Mouse (Mus musculus) CH12.LX (cell line): ENCODE results near the gene Cyp2j9. TPM values are rescaled to one million over a fixed set of nuclear protein-coding genes. Genes with fewer than 3 reads are reported as not detected.

Experiments
- DNase-seq: peaks from one replicate; pipeline ENCODE4 v3.0.0-alpha.2; 2013; ENCODE audit errors: extremely low read depth
- H3K27ac ChIP-seq: 2 replicates; pipeline ENCODE4 v1.5.1; 2012; ENCODE audit warnings: low read depth, mild to moderate bottlenecking, control low read depth, moderate library complexity; ENCODE audit not compliant: insufficient read depth
- H3K27me3 ChIP-seq: replicated peaks from 2 replicates; pipeline ENCODE3; 2012; ENCODE audit warnings: inconsistent platforms
- H3K36me3 ChIP-seq, 2 experiments: replicated peaks in 1 of 2; 2 replicates each; pipeline versions ENCODE3 to v1.6.1; 2012; ENCODE audit warnings: inconsistent platforms in 1 of 2, low read length in 1 of 2, mild to moderate bottlenecking in 1 of 2, mixed read lengths in 1 of 2, moderate library complexity in 1 of 2; ENCODE audit not compliant: control insufficient read depth in 1 of 2, insufficient read depth in 1 of 2
- H3K4me1 ChIP-seq, 2 experiments: 2 replicates each; pipeline ENCODE4 v1.6.1; 2012; ENCODE audit warnings: inconsistent platforms in 1 of 2, moderate library complexity in 1 of 2; ENCODE audit not compliant: insufficient read depth in 2 of 2, control insufficient read depth in 1 of 2
- H3K4me2 ChIP-seq: 2 replicates; pipeline ENCODE4 v1.6.1; 2012; ENCODE audit warnings: low read depth, mild to moderate bottlenecking, control low read depth; ENCODE audit not compliant: poor library complexity, insufficient read depth, severe bottlenecking
- H3K4me3 ChIP-seq, 3 experiments: fragments of 150-350 bp in 1 of 3; sonication (generic) in 1 of 3; replicated peaks in 1 of 3; 2 replicates each; pipeline versions ENCODE3 to v1.5.1; 2011 to 2012; ENCODE audit warnings: low read depth in 2 of 3, low read length in 2 of 3, mild to moderate bottlenecking in 2 of 3, moderate library complexity in 2 of 3, control low read depth in 1 of 3, improper control_type of control experiment in 1 of 3, inconsistent platforms in 1 of 3, mixed read lengths in 1 of 3; ENCODE audit not compliant: poor library complexity in 1 of 3
- H3K79me2 ChIP-seq: replicated peaks from 2 replicates; pipeline ENCODE4 v1.6.1; 2012; ENCODE audit warnings: mild to moderate bottlenecking, moderate library complexity; ENCODE audit not compliant: control insufficient read depth, poor library complexity, insufficient read depth, severe bottlenecking; ENCODE audit errors: extremely low read depth
- H3K9ac ChIP-seq: 2 replicates; pipeline ENCODE4 v1.6.1; 2012; ENCODE audit warnings: low read depth, mild to moderate bottlenecking, control low read depth, moderate library complexity; ENCODE audit not compliant: insufficient read depth
- H3K9me3 ChIP-seq: replicated peaks from 2 replicates; pipeline ENCODE3; 2012; ENCODE audit warnings: low read length, inconsistent platforms, mixed read lengths
- BHLHE40 ChIP-seq: IDR thresholded peaks from 2 replicates; pipeline ENCODE4 v1.6.1; 2011; ENCODE audit warnings: mild to moderate bottlenecking, low read depth, low read length, improper control_type of control experiment
- CTCF ChIP-seq, 2 experiments: IDR thresholded peaks in 1 of 2; conservative IDR thresholded peaks in 1 of 2; 2 replicates each; pipeline ENCODE4 v1.5.1; 2011 to 2012; ENCODE audit warnings: low read depth in 2 of 2, low read length in 2 of 2, improper control_type of control experiment in 1 of 2, inconsistent platforms in 1 of 2, mild to moderate bottlenecking in 1 of 2, moderate library complexity in 1 of 2
- EP300 ChIP-seq: IDR thresholded peaks from 2 replicates; pipeline ENCODE4 v1.6.1; 2011; ENCODE audit warnings: low read length, improper control_type of control experiment
- ETS1 ChIP-seq: conservative IDR thresholded peaks from 2 replicates; pipeline ENCODE4 v1.6.1; 2012; ENCODE audit warnings: low read depth, mild to moderate bottlenecking, inconsistent platforms, low read length, improper control_type of control experiment, moderate library complexity
- GABPA ChIP-seq: IDR thresholded peaks from 2 replicates; pipeline ENCODE4 v1.6.1; 2012; ENCODE audit warnings: low read depth, low read length, improper control_type of control experiment, inconsistent platforms; ENCODE audit not compliant: insufficient replicate concordance
- IRF4 ChIP-seq: IDR thresholded peaks from 2 replicates; pipeline ENCODE4 v1.6.1; 2014; ENCODE audit warnings: low read depth, mild to moderate bottlenecking, inconsistent platforms, low read length, improper control_type of control experiment
- JUN ChIP-seq: IDR thresholded peaks from 2 replicates; pipeline ENCODE4 v1.6.1; 2011; ENCODE audit warnings: low read depth, mild to moderate bottlenecking, low read length, improper control_type of control experiment, moderate library complexity; ENCODE audit not compliant: insufficient read depth
- KAT2A ChIP-seq: IDR thresholded peaks from 2 replicates; pipeline ENCODE4 v1.6.1; 2012; ENCODE audit warnings: low read length, improper control_type of control experiment, inconsistent platforms; ENCODE audit not compliant: insufficient replicate concordance
- MAFK ChIP-seq: IDR thresholded peaks from 2 replicates; pipeline ENCODE4 v1.6.1; 2011; ENCODE audit warnings: low read length, improper control_type of control experiment; ENCODE audit not compliant: insufficient replicate concordance
- MAZ ChIP-seq: IDR thresholded peaks from 2 replicates; pipeline ENCODE4 v1.6.1; 2012; ENCODE audit warnings: low read depth, mild to moderate bottlenecking, inconsistent platforms, low read length, improper control_type of control experiment, moderate library complexity
- MYC ChIP-seq: IDR thresholded peaks from 2 replicates; pipeline ENCODE4 v1.6.1; 2011; ENCODE audit warnings: low read depth, mild to moderate bottlenecking, improper control_type of control experiment, low read length
- NRF1 ChIP-seq: IDR thresholded peaks from 2 replicates; pipeline ENCODE4 v1.6.1; 2014; ENCODE audit warnings: low read depth, mild to moderate bottlenecking, inconsistent platforms, low read length, improper control_type of control experiment, moderate library complexity
- POLR2A ChIP-seq: IDR thresholded peaks from 2 replicates; pipeline ENCODE4 v1.6.1; 2011; ENCODE audit warnings: low read depth, mild to moderate bottlenecking, improper control_type of control experiment, low read length
- POLR2AphosphoS2 ChIP-seq: IDR thresholded peaks from 2 replicates; pipeline ENCODE4 v1.6.1; 2011; ENCODE audit warnings: low read depth, low read length, improper control_type of control experiment
- RCOR1 ChIP-seq: conservative IDR thresholded peaks from 2 replicates; pipeline ENCODE4 v1.6.1; 2012; ENCODE audit warnings: low read depth, mild to moderate bottlenecking, inconsistent platforms, low read length, improper control_type of control experiment
- SIN3A ChIP-seq: IDR thresholded peaks from 2 replicates; pipeline ENCODE4 v1.6.1; 2012; ENCODE audit warnings: low read length, improper control_type of control experiment, inconsistent platforms
- SMC3 ChIP-seq: IDR thresholded peaks from 2 replicates; pipeline ENCODE4 v1.6.1; 2011; ENCODE audit warnings: low read depth, low read length, improper control_type of control experiment
- TCF12 ChIP-seq: IDR thresholded peaks from 2 replicates; pipeline ENCODE4 v1.6.1; 2014; ENCODE audit warnings: low read depth, mild to moderate bottlenecking, inconsistent platforms, low read length, improper control_type of control experiment
- USF2 ChIP-seq: conservative IDR thresholded peaks from 2 replicates; pipeline ENCODE4 v1.6.1; 2011; ENCODE audit warnings: low read depth, low read length, improper control_type of control experiment
- ZKSCAN1 ChIP-seq: IDR thresholded peaks from 2 replicates; pipeline ENCODE4 v1.6.1; 2012; ENCODE audit warnings: low read depth, inconsistent platforms, low read length, improper control_type of control experiment, borderline replicate concordance
- ZNF384 ChIP-seq: IDR thresholded peaks from 2 replicates; pipeline ENCODE4 v1.6.1; 2012; ENCODE audit warnings: low read depth, low read length, improper control_type of control experiment, inconsistent platforms
- dilution Hi-C: fragments of 300-500 bp; cut with MboI; formaldehyde crosslinking; loops from 2 replicates; pipeline ENCODE4 v1.14.3; 2020; ENCODE audit warnings: low sequenced_read_pairs; ENCODE audit not compliant: extremely low pct_unique_long_range_greater_than_20kb, extremely low pct_ligation_motif_present
- in situ Hi-C: fragments of 300-500 bp; cut with MboI; formaldehyde crosslinking; loops from 3 replicates; pipeline ENCODE4 v1.14.3; 2019; ENCODE audit warnings: low sequenced_read_pairs, low pct_ligation_motif_present, low pct_unique_long_range_greater_than_20kb, mixed read lengths
- polyA plus RNA-seq: library from polyadenylated mRNA; unstranded; fragments of >175 nt; gene quantifications from 2 replicates; pipeline ENCODE4 v1.2.1, GENCODE M21; 2012; ENCODE audit warnings: low read depth; ENCODE audit not compliant: insufficient read length
- total RNA-seq, 2 experiments: library from RNA; depleted of rRNA; stranded (reverse); fragments of 300-350 nt in 1 of 2; fragments of >200 nt in 1 of 2; gene quantifications; 2 replicates each; pipeline ENCODE4 v1.2.3; 2012 to 2014

The Cyp2j9 gene
- total and polyA plus RNA-seq, 3 experiments, result not detected

GRCm38 (mm10) chr4:96551619-96552018 is 39.8 kb downstream of the Cyp2j9 start:
- H3K27ac ChIP-seq, result no peak overlapping the region
- TF ChIP-seq MYC, result no peak
- H3K4me1 ChIP-seq, result no peaks in the 10 kb centered on the region
- no peaks in the 10 kb centered on the region for H3K36me3 ChIP-seq
- no peak overlapping the region for H3K4me2 ChIP-seq
- dilution Hi-C loops, result no loop called here
- H3K4me3 ChIP-seq, result no peak overlapping the region
- no peak for DNase-seq
- H3K9ac ChIP-seq, result no peak overlapping the region
- no peaks in the 10 kb centered on the region for H3K79me2 ChIP-seq
- H3K27me3 ChIP-seq, result no peaks in the 10 kb centered on the region
- H3K9me3 ChIP-seq, result peaks cover 34% of the 10 kb centered on the region
- in situ Hi-C loops, result no loop called here

DNA sequence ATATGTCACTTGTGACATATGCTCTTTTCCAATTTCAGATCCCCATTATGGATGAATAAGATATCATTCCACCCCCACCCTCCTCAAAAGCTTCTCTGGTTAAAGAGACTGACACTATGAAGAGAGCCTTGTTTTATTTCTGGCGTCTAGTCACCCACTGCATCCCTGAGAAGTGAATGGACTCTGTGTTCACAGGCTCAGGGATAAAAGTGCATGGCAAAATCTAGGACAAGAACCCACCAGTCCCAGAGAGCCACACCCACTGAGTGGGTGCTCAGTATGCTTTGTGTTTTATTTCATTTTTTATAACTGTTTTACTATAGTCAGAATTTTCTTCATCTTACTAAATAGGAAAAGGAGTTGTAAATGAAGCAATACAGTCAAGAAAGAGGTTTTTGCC is 45.4 kb downstream of the Cyp2j9 start:
- Histone ChIP-seq H3K79me2 (no peaks in the 10 kb centered on the region), H3K27ac (no peak overlapping the region), H3K9me3 (peaks cover 21% of the 10 kb centered on the region), H3K4me2 (no peak overlapping the region), H3K9ac (no peak overlapping the region), H3K27me3 (no peaks in the 10 kb centered on the region), H3K4me3 (no peak overlapping the region), H3K36me3 (no peaks in the 10 kb centered on the region), H3K4me1 (no peaks in the 10 kb centered on the region)
- dilution Hi-C loops (no loop called here), in situ Hi-C loops (no loop called here)
- TF ChIP-seq RCOR1, result no peak
- TF ChIP-seq EP300, result no peak
- TF ChIP-seq BHLHE40, result no peak
- TF ChIP-seq SMC3, result no peak
- no peak for TF ChIP-seq MYC
- DNase-seq, result no peak

DNA sequence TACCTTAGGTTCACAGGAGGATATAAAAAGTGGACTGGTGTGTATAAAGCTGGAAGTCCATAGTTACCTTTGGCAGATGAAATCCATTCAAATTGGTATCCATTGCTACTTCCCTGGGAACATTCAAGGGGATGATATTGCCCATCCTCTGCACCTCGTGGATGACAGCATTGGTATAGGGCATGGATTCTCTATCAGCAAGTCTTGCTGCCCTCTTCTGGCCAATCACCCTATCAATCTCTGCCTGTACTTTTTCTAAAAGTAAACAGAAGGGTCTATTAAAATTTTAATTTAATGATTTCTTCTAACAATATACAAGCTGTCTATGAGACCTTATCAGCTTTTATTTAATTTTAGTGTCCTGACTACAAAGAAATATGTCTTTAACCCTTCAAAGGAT is 65.6 kb downstream of the Cyp2j9 start:
- H3K4me1 ChIP-seq, result no peaks in the 10 kb centered on the region
- no peak overlapping the region for H3K27ac ChIP-seq
- TF ChIP-seq TCF12, result no peak
- TF ChIP-seq POLR2A, result no peak
- no peak for TF ChIP-seq NRF1
- TF ChIP-seq GABPA, result no peak
- no peak for TF ChIP-seq ETS1
- TF ChIP-seq CTCF (conservative IDR thresholded peaks at IDR 0.05 in 1 of 2, IDR thresholded peaks at IDR 0.05 in 1 of 2; ENCODE audit: low read depth in 2 of 2, low read length in 2 of 2), result no peak
- no peak for TF ChIP-seq MAZ
- no peak for TF ChIP-seq JUN
- TF ChIP-seq MAFK, result no peak
- TF ChIP-seq MYC, result no peak
- no peak for TF ChIP-seq SMC3
- no peak for TF ChIP-seq ZNF384
- TF ChIP-seq IRF4, result no peak
- TF ChIP-seq KAT2A, result no peak
- TF ChIP-seq SIN3A, result no peak
- TF ChIP-seq ZKSCAN1, result no peak
- no peak for TF ChIP-seq USF2
- TF ChIP-seq POLR2AphosphoS2, result no peak
- H3K4me3 ChIP-seq, result no peak overlapping the region
- no peaks in the 10 kb centered on the region for H3K36me3 ChIP-seq
- no peak overlapping the region for H3K4me2 ChIP-seq
- DNase-seq, result no peak
- dilution Hi-C loops (no loop called here), in situ Hi-C loops (no loop called here)
- peaks cover 27% of the 10 kb centered on the region for H3K9me3 ChIP-seq
- no peak overlapping the region for H3K9ac ChIP-seq
- H3K79me2 ChIP-seq, result no peaks in the 10 kb centered on the region
- H3K27me3 ChIP-seq, result no peaks in the 10 kb centered on the region
